Mouse (Mus musculus): ENCODE data around the gene Hist1h2bf. TPM values are rescaled to one million over a fixed set of nuclear protein-coding genes. Genes with fewer than 3 reads are reported as not detected.
A peak's percentile ranks its signal among the peaks of the same experiment; 100 is the strongest.
"Not testable (repeated sequence)": the region's sequence is repeated elsewhere in the genome, so short reads cannot be mapped to it uniquely, and the experiment has no call there.

Gene Hist1h2bf
- polyA plus RNA-seq, 1 experiment from 2014 or later = 1.1 TPM

- Histone ChIP-seq H3K27ac (no peak overlapping the region), H3K9me3 (no peaks in the 10 kb centered on the region), H3K36me3 (no peaks in the 10 kb centered on the region), H3K27me3 (ENCODE audit: insufficient read depth, poor library complexity, severe bottlenecking) (no peaks in the 10 kb centered on the region), H3K4me1 (no peaks in the 10 kb centered on the region), H3K4me3 (no peak overlapping the region)
- no peak for DNase-seq (ENCODE audit: low spot score)
- 60% methylated on average over 7 of the region's 7 CpGs for WGBS
These were observed 29.2 kb upstream of the Hist1h2bf start for GRCm38 (mm10) chr13:23603182-23603699.

- H3K4me3 ChIP-seq = no peak overlapping the region
- no peaks in the 10 kb centered on the region for H3K36me3 ChIP-seq
- H3K27me3 ChIP-seq (ENCODE audit: insufficient read depth, poor library complexity, severe bottlenecking) = no peaks in the 10 kb centered on the region
- 7% methylated on average over 9 of the region's 9 CpGs for WGBS
- H3K4me1 ChIP-seq = peaks cover 8% of the 10 kb centered on the region; the same call in 1 of the 2 replicates
- no peaks in the 10 kb centered on the region for H3K9me3 ChIP-seq
- DNase-seq (ENCODE audit: low spot score) = peak; percentile 85
- no peak overlapping the region for H3K27ac ChIP-seq
These were observed 24.0 kb upstream of the Hist1h2bf start for GRCm38 (mm10) chr13:23597957-23598356.

GRCm38 (mm10) chr13:23595622-23596372, 21.8 kb upstream of the Hist1h2bf start:
- H3K27me3 ChIP-seq (ENCODE audit: insufficient read depth, poor library complexity, severe bottlenecking) = no peaks in the 10 kb centered on the region
- WGBS = 80% methylated on average over 7 of the region's 7 CpGs
- peaks cover 8% of the 10 kb centered on the region; the same call in 1 of the 2 replicates for H3K4me1 ChIP-seq
- H3K4me3 ChIP-seq = no peak overlapping the region
- no peak overlapping the region for H3K27ac ChIP-seq
- DNase-seq (ENCODE audit: low spot score) = no peak
- no peaks in the 10 kb centered on the region for H3K36me3 ChIP-seq
- no peaks in the 10 kb centered on the region for H3K9me3 ChIP-seq

- peaks cover 8% of the 10 kb centered on the region; the same call in 1 of the 2 replicates for H3K4me1 ChIP-seq
- no peaks in the 10 kb centered on the region for H3K27me3 ChIP-seq (ENCODE audit: insufficient read depth, poor library complexity, severe bottlenecking)
- WGBS = 66% methylated on average over 2 of the region's 2 CpGs
- H3K9me3 ChIP-seq = no peaks in the 10 kb centered on the region
- no peak for DNase-seq (ENCODE audit: low spot score)
- no peak overlapping the region for H3K27ac ChIP-seq
- no peak overlapping the region for H3K4me3 ChIP-seq
- no peaks in the 10 kb centered on the region for H3K36me3 ChIP-seq
These were observed 21.2 kb upstream of the Hist1h2bf start for GRCm38 (mm10) chr13:23595185-23595584.

- no peak for DNase-seq (ENCODE audit: low spot score)
- 70% methylated on average over 5 of the region's 5 CpGs for WGBS
These were observed 19.2 kb upstream of the Hist1h2bf start for GRCm38 (mm10) chr13:23593051-23593770.

GRCm38 (mm10) chr13:23592614-23593013, 18.6 kb upstream of the Hist1h2bf start:
- no peak overlapping the region for H3K4me3 ChIP-seq
- no peaks in the 10 kb centered on the region for H3K9me3 ChIP-seq
- no peak for DNase-seq (ENCODE audit: low spot score)
- WGBS = 85% methylated on average over 7 of the region's 7 CpGs
- 0 out of 2 replicates have a peak overlapping the region, but pooled peaks have one; percentile 12 for H3K27ac ChIP-seq
- peaks cover 8% of the 10 kb centered on the region; the same call in 1 of the 2 replicates for H3K4me1 ChIP-seq
- H3K27me3 ChIP-seq (ENCODE audit: insufficient read depth, poor library complexity, severe bottlenecking) = no peaks in the 10 kb centered on the region
- no peaks in the 10 kb centered on the region for H3K36me3 ChIP-seq

More at GRCm38 (mm10) chr13:23593051-23593770, 19.2 kb upstream of the Hist1h2bf start:
- no peaks in the 10 kb centered on the region for H3K27me3 ChIP-seq (ENCODE audit: insufficient read depth, poor library complexity, severe bottlenecking)
- no peaks in the 10 kb centered on the region for H3K9me3 ChIP-seq
- no peak overlapping the region for H3K4me3 ChIP-seq
- 0 out of 2 replicates have a peak overlapping the region, but pooled peaks have one; percentile 12 for H3K27ac ChIP-seq
- no peaks in the 10 kb centered on the region for H3K36me3 ChIP-seq
- H3K4me1 ChIP-seq = peaks cover 8% of the 10 kb centered on the region; the same call in 1 of the 2 replicates

GRCm38 (mm10) chr13:23591886-23592285, 17.9 kb upstream of the Hist1h2bf start:
- WGBS = 73% methylated on average over 7 of the region's 7 CpGs
- H3K36me3 ChIP-seq; DNase-seq (ENCODE audit: low spot score); H3K27me3 ChIP-seq (ENCODE audit: insufficient read depth, poor library complexity, severe bottlenecking); H3K4me3 ChIP-seq; H3K9me3 ChIP-seq; H3K27ac ChIP-seq: not testable (repeated sequence)
- peaks cover 11% of the 10 kb centered on the region for H3K4me1 ChIP-seq

DNA sequence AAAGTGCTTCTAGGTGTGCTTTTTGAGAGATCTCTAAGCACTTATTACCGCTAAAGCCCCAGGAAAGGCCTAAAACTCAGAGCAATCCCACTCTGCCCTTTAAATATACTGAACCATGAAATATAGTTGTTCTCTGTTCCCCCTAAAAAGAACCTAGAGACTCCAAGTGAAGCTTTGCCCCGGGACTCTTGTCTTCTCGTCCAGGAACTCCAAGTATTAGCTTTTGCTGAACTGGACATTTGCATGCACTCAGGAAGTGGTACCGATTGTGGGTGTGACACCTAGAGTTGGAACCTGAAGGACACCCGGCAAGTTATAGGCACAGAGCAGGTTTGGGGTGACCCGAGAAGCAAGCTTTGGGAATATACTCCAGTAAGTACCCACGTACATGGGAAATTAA, 17.2 kb upstream of the Hist1h2bf start:
- H3K9me3 ChIP-seq = no peaks in the 10 kb centered on the region
- no peaks in the 10 kb centered on the region for H3K27me3 ChIP-seq (ENCODE audit: insufficient read depth, poor library complexity, severe bottlenecking)
- no peak overlapping the region for H3K27ac ChIP-seq
- WGBS = 89% methylated on average over 7 of the region's 7 CpGs
- peaks cover 15% of the 10 kb centered on the region for H3K4me1 ChIP-seq
- no peak for DNase-seq (ENCODE audit: low spot score)
- H3K36me3 ChIP-seq = no peaks in the 10 kb centered on the region
- no peak overlapping the region for H3K4me3 ChIP-seq

GRCm38 (mm10) chr13:23586940-23587225, 12.9 kb upstream of the Hist1h2bf start:
- Histone ChIP-seq H3K27ac (peak overlapping the region; percentile 93), H3K9me3 (no peaks in the 10 kb centered on the region), H3K4me3 (peak overlapping the region; percentile 59), H3K36me3 (no peaks in the 10 kb centered on the region), H3K27me3 (ENCODE audit: insufficient read depth, poor library complexity, severe bottlenecking) (no peaks in the 10 kb centered on the region), H3K4me1 (peaks cover 15% of the 10 kb centered on the region)
- 13% methylated on average over 1 of the region's 1 CpGs for WGBS
- no peak for DNase-seq (ENCODE audit: low spot score)

GRCm38 (mm10) chr13:23586099-23586939, 12.3 kb upstream of the Hist1h2bf start:
- WGBS = 4% methylated on average over 22 of the region's 22 CpGs
- Histone ChIP-seq H3K36me3 (no peaks in the 10 kb centered on the region), H3K27ac (peak overlapping the region; percentile 93), H3K27me3 (ENCODE audit: insufficient read depth, poor library complexity, severe bottlenecking) (no peaks in the 10 kb centered on the region), H3K4me3 (peak overlapping the region; percentile 59), H3K9me3 (no peaks in the 10 kb centered on the region), H3K4me1 (peaks cover 17% of the 10 kb centered on the region)
- DNase-seq (ENCODE audit: low spot score) = no peak

DNA sequence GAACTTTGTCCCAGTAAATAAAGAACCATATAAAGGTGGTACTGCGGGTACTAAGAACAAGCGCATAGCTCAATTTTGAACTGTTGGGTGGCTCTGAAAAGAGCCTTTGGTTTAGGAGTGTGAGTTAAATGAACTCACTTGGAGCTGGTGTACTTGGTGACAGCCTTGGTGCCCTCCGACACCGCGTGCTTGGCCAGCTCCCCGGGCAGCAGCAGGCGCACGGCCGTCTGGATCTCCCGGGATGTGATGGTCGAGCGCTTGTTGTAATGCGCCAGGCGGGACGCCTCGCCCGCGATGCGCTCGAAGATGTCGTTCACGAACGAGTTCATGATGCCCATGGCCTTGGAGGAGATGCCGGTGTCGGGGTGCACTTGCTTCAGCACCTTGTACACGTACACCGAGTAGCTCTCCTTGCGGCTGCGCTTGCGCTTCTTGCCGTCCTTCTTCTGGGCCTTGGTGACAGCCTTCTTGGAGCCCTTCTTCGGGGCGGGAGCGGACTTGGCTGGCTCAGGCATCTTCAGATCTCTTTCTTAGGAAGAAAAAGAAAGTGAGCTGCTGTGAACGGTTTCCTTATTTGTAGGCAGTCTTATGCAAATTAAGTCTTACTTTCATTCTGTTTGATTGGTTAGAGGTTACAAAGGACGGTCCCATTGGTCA, 11.6 kb upstream of the Hist1h2bf start:
- Histone ChIP-seq H3K4me3 (peak overlapping the region; percentile 59), H3K27ac (peak overlapping the region; percentile 93), H3K4me1 (peaks cover 17% of the 10 kb centered on the region)
- not testable (repeated sequence) for H3K36me3 ChIP-seq; H3K9me3 ChIP-seq; H3K27me3 ChIP-seq (ENCODE audit: insufficient read depth, poor library complexity, severe bottlenecking)
- DNase-seq (ENCODE audit: low spot score) = peak; percentile 91
- under 1% methylated on average over 28 of the region's 36 CpGs for WGBS

DNA sequence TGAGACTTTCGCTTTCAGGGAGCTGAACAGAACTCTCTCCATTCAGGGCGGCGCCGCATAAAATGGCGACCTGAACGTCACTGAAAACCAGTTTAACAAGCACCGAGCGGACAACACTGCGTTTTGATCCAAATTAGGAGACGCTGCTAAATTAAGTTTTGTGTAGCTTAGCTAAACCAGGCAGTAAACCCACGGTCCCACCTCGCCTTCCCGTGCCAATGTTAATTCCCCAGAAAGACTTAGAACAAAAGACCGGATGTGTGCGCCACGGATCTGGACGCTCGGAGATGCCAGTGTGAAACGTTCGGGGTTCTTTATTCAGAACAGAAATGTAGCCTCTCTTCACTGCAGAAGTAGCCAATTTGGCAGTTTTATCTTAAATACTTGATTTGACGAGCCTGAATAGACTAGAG, 11.0 kb upstream of the Hist1h2bf start:
- Histone ChIP-seq H3K36me3 (no peaks in the 10 kb centered on the region), H3K27me3 (ENCODE audit: insufficient read depth, poor library complexity, severe bottlenecking) (no peaks in the 10 kb centered on the region), H3K4me3 (peak overlapping the region; percentile 59), H3K9me3 (no peaks in the 10 kb centered on the region), H3K4me1 (peaks cover 17% of the 10 kb centered on the region), H3K27ac (peak overlapping the region; percentile 91)
- under 1% methylated on average over 21 of the region's 21 CpGs for WGBS
- peak; percentile 81 for DNase-seq (ENCODE audit: low spot score)

Data from heart, embryonic 10.5 days (tissue).